Mouse (Mus musculus) hindbrain, embryonic 12.5 days (tissue): ENCODE results near the gene Rab11b. TPM values are rescaled to one million over a fixed set of nuclear protein-coding genes. Genes with fewer than 3 reads are reported as not detected.

Experiments used
- ATAC-seq: fragments of 200-750 bp; cut with Nextera tagmentation; 2 replicates; pipeline ENCODE4 v1.8.0; 2017; ENCODE audit warnings: moderate TSS enrichment; ENCODE audit not compliant: low FRiP score
- H3K27ac ChIP-seq: fragments of 300-500 bp; sonication (generic); 2 replicates; pipeline ENCODE4 v1.5.1; 2016; ENCODE audit warnings: mild to moderate bottlenecking
- H3K27me3 ChIP-seq: fragments of 300-500 bp; sonication (generic); 2 replicates; pipeline ENCODE4 v1.6.1; 2016; ENCODE audit warnings: mild to moderate bottlenecking
- H3K36me3 ChIP-seq: fragments of 300-500 bp; sonication (generic); 2 replicates; pipeline ENCODE4 v1.6.1; 2016; ENCODE audit warnings: mild to moderate bottlenecking
- H3K4me1 ChIP-seq: fragments of 300-500 bp; sonication (generic); 2 replicates; pipeline ENCODE4 v1.6.1; 2016
- H3K4me2 ChIP-seq: fragments of 300-500 bp; sonication (generic); replicated peaks from 2 replicates; pipeline ENCODE4 v1.6.1; 2016; ENCODE audit warnings: mild to moderate bottlenecking
- H3K4me3 ChIP-seq: fragments of 300-500 bp; sonication (generic); 2 replicates; pipeline ENCODE4 v1.5.1; 2016; ENCODE audit warnings: mild to moderate bottlenecking
- H3K9ac ChIP-seq: fragments of 300-500 bp; sonication (generic); 2 replicates; pipeline ENCODE4 v1.6.1; 2016; ENCODE audit warnings: mild to moderate bottlenecking, moderate library complexity
- H3K9me3 ChIP-seq: fragments of 300-500 bp; sonication (generic); replicated peaks from 2 replicates; pipeline ENCODE4 v1.6.1; 2016; ENCODE audit warnings: mild to moderate bottlenecking
- WGBS: fragments of 180-500 bp; shearing (Covaris S2); methylation state at CpG from one replicate; pipeline ENCODE4 v1.1.7; 2016; 5-methylcytosine and 5-hydroxymethylcytosine counted together
- polyA plus RNA-seq: library from polyadenylated mRNA; unstranded; fragments of >200 nt; fragmentation: Nextera tagmentation; extraction: Ambion mirVana; gene quantifications from 2 replicates; pipeline ENCODE4 v1.2.1, GENCODE M21; 2016

Gene Rab11b
- polyA plus RNA-seq, 1 experiment from 2014 or later, result 415 TPM

DNA sequence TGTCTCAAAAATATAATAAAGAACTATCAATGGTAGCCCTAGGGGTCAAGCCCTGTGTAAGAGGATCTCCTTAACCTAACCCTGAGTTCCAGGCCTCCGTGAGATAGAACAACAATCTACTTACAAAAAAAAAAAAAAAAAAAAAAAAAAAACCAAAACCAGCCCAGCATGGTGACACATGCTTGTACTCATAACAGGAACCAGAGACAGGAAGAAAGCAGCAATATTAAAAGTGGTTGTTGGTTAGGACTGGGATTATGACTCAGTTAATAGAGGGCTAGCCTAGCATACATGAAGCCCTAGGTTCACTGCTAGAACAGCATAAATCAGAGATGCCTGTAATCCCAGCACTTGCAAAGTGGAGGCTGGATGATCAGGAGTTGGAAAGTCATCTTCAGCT lies 58.2 kb downstream of the Rab11b start:
- no peaks in the 10 kb centered on the region for H3K27me3 ChIP-seq
- H3K9me3 ChIP-seq, result no peaks in the 10 kb centered on the region
- H3K4me1 ChIP-seq, result no peaks in the 10 kb centered on the region
- no peak overlapping the region for H3K4me3 ChIP-seq
- ATAC-seq, result no peak
- H3K36me3 ChIP-seq, result peaks cover 57% of the 10 kb centered on the region
- 78% methylated on average over 1 of the region's 1 CpGs for whole genome bisulfite sequencing
- H3K4me2 ChIP-seq, result no peak overlapping the region
- no peak overlapping the region for H3K27ac ChIP-seq
- H3K9ac ChIP-seq, result no peak overlapping the region

- Histone ChIP-seq H3K27ac (no peak overlapping the region), H3K9ac (no peak overlapping the region), H3K4me3 (no peak overlapping the region), H3K9me3 (no peaks in the 10 kb centered on the region), H3K4me2 (no peak overlapping the region), H3K27me3 (no peaks in the 10 kb centered on the region), H3K4me1 (no peaks in the 10 kb centered on the region), H3K36me3 (peaks cover 63% of the 10 kb centered on the region)
- ATAC-seq, result no peak
- WGBS, result 74% methylated on average over 1 of the region's 1 CpGs
Observed at GRCm38 (mm10) chr17:33695471-33695870, 64.9 kb downstream of the Rab11b start.

Other genes starting within 250 kb of the Rab11b start
- 67.1 and 73.8 TPM in 2 replicates for gene Adamts10, start 236.3 kb downstream of the Rab11b start, polyA plus RNA-seq
- 2.1 and 2.6 TPM in 2 replicates for gene Myo1f, start 204.8 kb downstream of the Rab11b start, polyA plus RNA-seq
- gene Zfp414, start 131.4 kb downstream of the Rab11b start, polyA plus RNA-seq, result 47.6 and 48.1 TPM in 2 replicates
- 0.45 and 1.0 TPM in 2 replicates for gene Pram1, start 122.5 kb downstream of the Rab11b start, polyA plus RNA-seq
- gene Hnrnpm, start 73.7 kb downstream of the Rab11b start, polyA plus RNA-seq, result 390 and 450 TPM in 2 replicates
- 53.4 and 54.6 TPM in 2 replicates for gene March2, start 41.9 kb downstream of the Rab11b start, polyA plus RNA-seq
- gene Angptl4, start 21.3 kb upstream of the Rab11b start, polyA plus RNA-seq, result 25.6 and 26.8 TPM in 2 replicates
- 30.8 and 31.4 TPM in 2 replicates for gene Kank3, start 50.0 kb upstream of the Rab11b start, polyA plus RNA-seq
- gene Rps28, start 64.0 kb upstream of the Rab11b start, polyA plus RNA-seq, result 532 and 694 TPM in 2 replicates
- 375 and 435 TPM in 2 replicates for gene Ndufa7, start 64.0 kb upstream of the Rab11b start, polyA plus RNA-seq
- gene Cd320, start 82.6 kb upstream of the Rab11b start, polyA plus RNA-seq, result 54.6 and 59.4 TPM in 2 replicates
- not detected in 2 replicates for gene Gm7029, start 113.3 kb upstream of the Rab11b start, polyA plus RNA-seq
- gene Kifc1, start 130.1 kb upstream of the Rab11b start, polyA plus RNA-seq, result 3.2 and 4.1 TPM in 2 replicates
- gene Platr17, start 144.6 kb upstream of the Rab11b start, polyA plus RNA-seq, result 0.30 TPM in 1 of 2 replicates, not detected in the other
- 55.5 and 61.2 TPM in 2 replicates for gene Daxx, start 148.9 kb upstream of the Rab11b start, polyA plus RNA-seq
- 23.9 and 27.6 TPM in 2 replicates for gene Tapbp, start 155.4 kb upstream of the Rab11b start, polyA plus RNA-seq
- 21.7 and 25.5 TPM in 2 replicates for gene Zbtb22, start 155.4 kb upstream of the Rab11b start, polyA plus RNA-seq
- gene Rgl2, start 169.0 kb upstream of the Rab11b start, polyA plus RNA-seq, result 63.1 and 64.1 TPM in 2 replicates
- 173 and 180 TPM in 2 replicates for gene Pfdn6, start 179.8 kb upstream of the Rab11b start, polyA plus RNA-seq
- 37.1 and 38.8 TPM in 2 replicates for gene Wdr46, start 180.1 kb upstream of the Rab11b start, polyA plus RNA-seq
- gene B3galt4, start 191.0 kb upstream of the Rab11b start, polyA plus RNA-seq, result 9.9 TPM in 2 replicates
- 65.0 and 65.9 TPM in 2 replicates for gene Vps52, start 195.3 kb upstream of the Rab11b start, polyA plus RNA-seq
- gene Rps18, start 195.5 kb upstream of the Rab11b start, polyA plus RNA-seq, result 834 and 931 TPM in 2 replicates
- 13.8 and 16.6 TPM in 2 replicates for gene H2-K1, start 239.8 kb upstream of the Rab11b start, polyA plus RNA-seq